Mouse (Mus musculus) testis, adult 2 months (tissue): ENCODE measurements at regions not wholly inside any gene's neighbourhood (a gene's known extent, or its start where the extent isn't known, plus 50 kb on each side); places are given as distances from the start of the nearest gene placed in this dataset.

ENCODE experiments used
- H3K27ac ChIP-seq: fragments of 200-500 bp; 2 replicates; pipeline ENCODE4 v1.5.1; 2012; ENCODE audit warnings: low read depth, low read length; ENCODE audit not compliant: control insufficient read depth, insufficient read depth
- H3K27me3 ChIP-seq: fragments of 200-500 bp; 2 replicates; pipeline ENCODE4 v1.6.1; 2012; ENCODE audit warnings: mild to moderate bottlenecking, low read length, moderate library complexity; ENCODE audit not compliant: control insufficient read depth, insufficient read depth
- H3K36me3 ChIP-seq: fragments of 200-500 bp; 2 replicates; pipeline ENCODE4 v1.6.1; 2012; ENCODE audit warnings: mild to moderate bottlenecking, low read length; ENCODE audit not compliant: control insufficient read depth, insufficient read depth
- H3K4me1 ChIP-seq: fragments of 200-500 bp; 2 replicates; pipeline ENCODE4 v1.6.1; 2012; ENCODE audit warnings: low read length; ENCODE audit not compliant: control insufficient read depth, insufficient read depth
- H3K4me3 ChIP-seq: fragments of 200-500 bp; 2 replicates; pipeline ENCODE4 v1.5.1; 2012; ENCODE audit warnings: low read depth, mild to moderate bottlenecking, low read length, moderate library complexity, mixed read lengths; ENCODE audit not compliant: control insufficient read depth
- CTCF ChIP-seq: fragments of 200-500 bp; IDR thresholded peaks from 2 replicates; pipeline ENCODE4 v1.5.1; 2012; ENCODE audit warnings: low read depth, mild to moderate bottlenecking, inconsistent platforms, low read length, moderate library complexity; ENCODE audit not compliant: control insufficient read depth, insufficient read depth, insufficient replicate concordance
- POLR2A ChIP-seq: fragments of 200-500 bp; IDR thresholded peaks from 2 replicates; pipeline ENCODE4 v1.6.1; 2012; ENCODE audit warnings: low read depth, mild to moderate bottlenecking, inconsistent platforms, low read length, moderate library complexity; ENCODE audit not compliant: control insufficient read depth

DNA sequence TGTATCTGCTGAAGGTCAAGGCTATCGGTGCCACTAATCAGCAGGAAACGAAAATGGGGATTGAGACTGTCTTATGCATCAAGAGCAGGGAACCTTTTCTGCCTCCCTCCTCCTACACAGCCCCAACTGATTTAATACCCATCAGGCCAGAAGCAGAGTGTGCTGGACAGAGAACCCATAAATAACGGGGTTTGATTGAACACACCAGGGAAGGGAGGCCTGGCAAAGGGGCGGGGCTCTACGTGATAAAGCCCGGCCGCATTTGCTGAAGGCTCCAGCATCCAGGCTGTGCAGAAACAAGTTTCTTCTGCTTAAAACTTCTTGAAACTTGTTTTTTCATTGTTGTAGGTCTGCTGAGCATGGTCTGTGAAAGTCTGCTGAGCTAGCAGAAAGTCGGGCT, 127.4 kb upstream of the 9630041A04Rik start:
- no peak overlapping the region for H3K4me3 ChIP-seq
- no peak for TF ChIP-seq CTCF
- no peak for TF ChIP-seq POLR2A
- no peaks in the 10 kb centered on the region for H3K27me3 ChIP-seq
- H3K4me1 ChIP-seq = no peaks in the 10 kb centered on the region
- no peaks in the 10 kb centered on the region for H3K36me3 ChIP-seq
- H3K27ac ChIP-seq = no peak overlapping the region

DNA sequence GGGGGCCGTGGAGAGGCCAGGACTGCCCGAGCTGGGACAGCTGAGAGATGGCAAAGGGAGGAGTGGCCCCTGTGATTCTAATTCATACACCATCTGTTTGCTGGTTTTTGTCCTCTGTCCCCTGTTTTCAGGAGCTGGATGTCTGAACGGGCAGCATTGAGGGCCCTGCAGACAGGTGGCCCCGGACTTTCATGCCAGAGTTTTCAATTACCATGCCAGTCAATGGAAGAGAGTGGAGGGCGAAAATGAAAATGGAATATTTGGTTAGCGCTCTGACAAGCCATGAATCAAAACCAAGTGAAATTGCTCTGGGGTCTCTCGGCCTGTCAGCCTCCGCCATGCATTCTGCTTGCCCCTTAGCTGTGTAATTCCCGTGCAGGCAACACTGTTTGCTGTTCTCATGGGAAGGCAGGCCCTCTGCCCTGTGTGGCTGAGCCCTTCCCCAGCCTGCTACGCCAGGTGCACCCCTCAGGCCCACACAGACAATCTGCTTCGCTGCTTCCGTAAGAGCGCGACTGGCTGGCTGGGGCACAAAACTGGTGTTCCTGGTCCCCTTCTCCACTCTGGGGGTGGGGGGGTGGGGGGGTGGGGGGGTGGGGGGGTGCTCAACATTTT, 127.9 kb upstream of the 9630041A04Rik start:
- H3K4me1 ChIP-seq = no peaks in the 10 kb centered on the region
- no peak overlapping the region for H3K27ac ChIP-seq
- TF ChIP-seq CTCF (no peak), POLR2A (no peak)
- H3K36me3 ChIP-seq = no peaks in the 10 kb centered on the region
- no peaks in the 10 kb centered on the region for H3K27me3 ChIP-seq
- no peak overlapping the region for H3K4me3 ChIP-seq

DNA sequence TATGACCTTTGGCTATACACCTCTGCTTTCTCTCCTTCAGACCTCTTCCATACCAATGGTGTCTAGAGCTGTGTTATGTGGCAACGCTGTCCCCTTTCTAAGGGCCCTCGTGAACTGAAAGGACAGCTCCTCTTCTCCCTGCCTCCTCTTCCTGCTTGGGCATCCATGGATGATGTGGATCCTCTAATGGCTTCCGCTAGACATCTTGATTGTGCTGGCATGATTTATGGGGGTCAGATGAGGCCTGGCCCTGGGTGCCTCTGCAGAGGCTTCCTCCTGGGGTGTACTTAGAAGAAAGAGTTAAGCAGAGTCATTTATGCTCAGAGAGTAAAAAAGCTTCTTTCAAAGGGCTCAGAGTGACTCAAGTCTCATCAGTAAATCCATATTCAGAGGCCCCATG, 131.5 kb upstream of the 9630041A04Rik start:
- no peaks in the 10 kb centered on the region for H3K27me3 ChIP-seq
- no peak overlapping the region for H3K27ac ChIP-seq
- no peak for TF ChIP-seq POLR2A
- no peak for TF ChIP-seq CTCF
- H3K36me3 ChIP-seq = no peaks in the 10 kb centered on the region
- H3K4me3 ChIP-seq = no peak overlapping the region
- H3K4me1 ChIP-seq = no peaks in the 10 kb centered on the region

DNA sequence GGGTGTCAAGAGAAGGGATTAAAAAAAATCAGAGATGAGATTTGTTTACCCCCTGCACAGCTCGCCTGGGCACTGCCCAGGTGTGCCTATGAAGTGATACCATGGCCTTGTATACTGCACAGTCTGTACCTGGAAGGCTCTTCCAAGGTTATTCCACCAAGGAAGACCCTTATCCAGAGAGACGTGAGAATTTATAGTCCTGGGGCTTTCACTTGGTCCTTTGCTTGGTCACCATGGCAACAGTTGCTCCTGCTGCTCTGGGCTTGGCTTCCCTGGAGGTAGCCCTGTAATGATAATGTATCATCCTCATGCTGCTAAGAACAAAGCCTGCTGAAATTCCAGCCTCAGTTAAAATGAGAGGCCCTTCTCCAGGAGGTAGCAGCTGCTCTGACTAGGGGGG, 143.7 kb upstream of the 9630041A04Rik start:
- Histone ChIP-seq H3K36me3 (no peaks in the 10 kb centered on the region), H3K27me3 (no peaks in the 10 kb centered on the region), H3K27ac (no peak overlapping the region), H3K4me3 (no peak overlapping the region), H3K4me1 (no peaks in the 10 kb centered on the region)
- TF ChIP-seq CTCF = no peak
- TF ChIP-seq POLR2A = no peak

DNA sequence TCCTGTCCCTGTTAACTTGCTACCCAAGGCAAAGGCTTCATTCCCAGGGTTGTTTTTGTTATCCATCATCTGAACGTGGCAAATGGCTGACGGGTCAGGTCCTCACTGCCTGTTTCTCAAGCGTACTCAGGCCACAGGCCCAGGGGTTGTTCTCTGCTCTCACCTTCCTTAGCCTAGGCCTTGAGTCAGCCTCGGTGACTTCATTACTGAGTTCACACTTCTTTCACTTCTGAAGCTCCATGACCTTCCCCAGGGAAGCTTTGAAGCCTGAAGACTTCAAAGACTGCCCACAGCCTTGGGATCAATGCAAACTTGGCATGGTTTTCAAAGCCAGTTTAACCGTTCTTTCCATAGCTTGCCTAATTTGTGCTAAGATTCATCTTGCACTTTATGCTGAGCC, 145.3 kb upstream of the 9630041A04Rik start:
- no peak overlapping the region for H3K27ac ChIP-seq
- TF ChIP-seq CTCF (no peak), POLR2A (no peak)

DNA sequence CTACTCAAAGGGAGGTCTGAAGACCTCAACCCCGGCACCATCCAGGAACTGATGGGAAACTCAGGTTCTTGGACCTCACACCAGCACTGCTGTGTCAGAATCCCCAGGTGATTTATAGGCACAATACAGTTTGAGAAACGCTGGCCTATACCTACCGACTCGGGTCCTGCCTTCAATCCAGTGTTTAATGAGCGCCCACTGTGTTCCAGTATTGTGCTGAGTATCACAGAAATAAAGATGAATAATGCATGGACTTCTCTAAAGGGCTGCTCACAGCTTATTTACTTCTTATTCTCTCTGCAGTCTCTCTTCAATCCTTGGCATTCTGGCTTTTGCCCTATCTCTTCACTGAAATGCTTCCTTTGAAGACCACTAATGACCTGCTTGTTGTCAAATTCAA, 146.8 kb upstream of the 9630041A04Rik start:
- TF ChIP-seq CTCF (no peak), POLR2A (no peak)
- Histone ChIP-seq H3K27ac (no peak overlapping the region), H3K4me1 (no peaks in the 10 kb centered on the region), H3K36me3 (no peaks in the 10 kb centered on the region), H3K4me3 (no peak overlapping the region), H3K27me3 (no peaks in the 10 kb centered on the region)

More for the DNA sequence above, 145.3 kb upstream of the 9630041A04Rik start:
- no peaks in the 10 kb centered on the region for H3K4me1 ChIP-seq
- no peaks in the 10 kb centered on the region for H3K36me3 ChIP-seq
- no peak overlapping the region for H3K4me3 ChIP-seq
- H3K27me3 ChIP-seq = no peaks in the 10 kb centered on the region

DNA sequence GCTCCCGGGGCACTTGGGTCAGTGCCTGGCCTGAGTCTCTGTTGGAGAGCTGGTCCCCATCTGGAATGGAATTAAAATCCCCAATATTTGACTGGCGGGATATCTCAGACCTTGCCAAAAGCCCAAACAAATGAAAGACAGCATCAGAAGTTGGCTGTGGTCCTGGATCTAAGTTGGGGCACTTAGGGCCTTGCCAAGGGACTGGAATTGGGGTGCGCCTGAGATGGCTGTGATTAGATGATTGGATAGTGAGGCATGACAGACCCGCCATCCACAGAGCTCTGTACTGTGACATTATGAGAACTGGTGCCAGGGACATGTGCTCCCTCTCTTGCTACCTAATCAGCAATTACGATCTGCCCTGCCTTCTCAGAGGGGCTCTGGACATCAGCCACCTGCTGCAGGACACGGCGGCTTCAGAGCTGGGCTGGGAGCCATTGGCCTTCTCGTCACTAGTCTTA, 151.0 kb upstream of the 9630041A04Rik start:
- Histone ChIP-seq H3K27me3 (no peaks in the 10 kb centered on the region), H3K4me3 (no peak overlapping the region), H3K4me1 (no peaks in the 10 kb centered on the region), H3K36me3 (no peaks in the 10 kb centered on the region), H3K27ac (no peak overlapping the region)
- TF ChIP-seq POLR2A (no peak), CTCF (no peak)
